Mouse (Mus musculus) adrenal gland, adult (tissue): ENCODE data around the gene Adora1.
A peak's percentile ranks its signal among the peaks of the same experiment; 100 is the strongest.
"Not testable (repeated sequence)": the region's sequence is repeated elsewhere in the genome, so short reads cannot be mapped to it uniquely, and the experiment has no call there.

Source experiments
- DNase-seq, 2 experiments: peaks; one replicate each; pipeline ENCODE4 v3.0.0; 2022 to 2023; ENCODE audit warnings: low spot score in 1 of 2; ENCODE audit not compliant: inconsistent age in 2 of 2

Gene Adora1

GRCm38 (mm10) chr1:134235391-134235921 is at the start of gene Adora1:
Gene Adora1, minus strand, starts transcription at chr1:134235431.
- peak; percentile 55 to 82 for DNase-seq

GRCm38 (mm10) chr1:134283108-134283507 is 47.9 kb upstream of the Adora1 start:
- no peak for DNase-seq

GRCm38 (mm10) chr1:134282342-134282741 is 47.1 kb upstream of the Adora1 start:
- DNase-seq, result no peak

- no peak for DNase-seq
These were observed 46.3 kb upstream of the Adora1 start for GRCm38 (mm10) chr1:134281563-134281962.

GRCm38 (mm10) chr1:134280174-134280573 is 44.9 kb upstream of the Adora1 start:
- no peak for DNase-seq

GRCm38 (mm10) chr1:134276823-134277222 is 41.6 kb upstream of the Adora1 start:
- no peak for DNase-seq

GRCm38 (mm10) chr1:134275616-134276464 is 40.6 kb upstream of the Adora1 start:
- DNase-seq, result peak in 1 of 2 experiments; percentile 71

- DNase-seq, result no peak
These were observed 39.3 kb upstream of the Adora1 start for GRCm38 (mm10) chr1:134274483-134274920.

- no peak for DNase-seq
These were observed 38.5 kb upstream of the Adora1 start for GRCm38 (mm10) chr1:134273493-134274395.

- DNase-seq, result peak in 1 of 2 experiments; percentile 50
These were observed 37.6 kb upstream of the Adora1 start for GRCm38 (mm10) chr1:134272754-134273250.

GRCm38 (mm10) chr1:134270026-134270425 is 34.8 kb upstream of the Adora1 start:
- no peak for DNase-seq

- no peak for DNase-seq
These were observed 30.6 kb upstream of the Adora1 start for GRCm38 (mm10) chr1:134265797-134266196.

GRCm38 (mm10) chr1:134264341-134264740 is 29.1 kb upstream of the Adora1 start:
- DNase-seq, result no peak

GRCm38 (mm10) chr1:134249681-134250080 is 14.4 kb upstream of the Adora1 start:
- not testable (repeated sequence) for DNase-seq

- no peak for DNase-seq
These were observed 11.4 kb upstream of the Adora1 start for GRCm38 (mm10) chr1:134246590-134246989.

- DNase-seq, result peak in 1 of 2 experiments; percentile 29
These were observed 9.9 kb upstream of the Adora1 start for GRCm38 (mm10) chr1:134245004-134245717.

- peak; percentile 93 to 98 for DNase-seq
These were observed 9.0 kb upstream of the Adora1 start for GRCm38 (mm10) chr1:134243948-134244914.

GRCm38 (mm10) chr1:134243505-134243904 is 8.3 kb upstream of the Adora1 start:
- DNase-seq, result no peak

GRCm38 (mm10) chr1:134242286-134242685 is 7.1 kb upstream of the Adora1 start:
- DNase-seq, result peak in 1 of 2 experiments; percentile 34
